Mouse (Mus musculus) liver, embryonic 12.5 days (tissue): ENCODE measurements around the gene Dpf3. TPM values are rescaled to one million over a fixed set of nuclear protein-coding genes. Genes with fewer than 3 reads are reported as not detected.

Experiments
- ATAC-seq: fragments of 200-750 bp; cut with Nextera tagmentation; 2 replicates; pipeline ENCODE4 v1.8.0; 2017; ENCODE audit warnings: moderate number of reproducible peaks, mild to moderate bottlenecking, moderate library complexity
- H3K27ac ChIP-seq: fragments of 300-500 bp; sonication (generic); 2 replicates; pipeline ENCODE4 v1.5.1; 2016; ENCODE audit warnings: mild to moderate bottlenecking
- H3K27me3 ChIP-seq: fragments of 300-500 bp; sonication (generic); replicated peaks from 2 replicates; pipeline ENCODE4 v1.6.1; 2016; ENCODE audit warnings: mild to moderate bottlenecking, moderate library complexity
- H3K36me3 ChIP-seq: fragments of 300-500 bp; sonication (generic); 2 replicates; pipeline ENCODE4 v1.6.1; 2016; ENCODE audit warnings: mild to moderate bottlenecking, moderate library complexity
- H3K4me1 ChIP-seq: fragments of 300-500 bp; sonication (generic); 2 replicates; pipeline ENCODE4 v1.6.1; 2016
- H3K4me2 ChIP-seq: fragments of 300-500 bp; sonication (generic); 2 replicates; pipeline ENCODE4 v1.6.1; 2016; ENCODE audit warnings: mild to moderate bottlenecking, moderate library complexity
- H3K4me3 ChIP-seq: fragments of 300-500 bp; sonication (generic); 2 replicates; pipeline ENCODE4 v1.5.1; 2016; ENCODE audit warnings: mild to moderate bottlenecking, moderate library complexity
- H3K9ac ChIP-seq: fragments of 300-500 bp; sonication (generic); 2 replicates; pipeline ENCODE4 v1.6.1; 2016; ENCODE audit warnings: mild to moderate bottlenecking, moderate library complexity
- H3K9me3 ChIP-seq: fragments of 300-500 bp; sonication (generic); replicated peaks from 2 replicates; pipeline ENCODE4 v1.6.1; 2016; ENCODE audit warnings: mild to moderate bottlenecking, moderate library complexity
- WGBS: fragments of 180-500 bp; shearing (Covaris S2); methylation state at CpG from one replicate; pipeline ENCODE4 v1.1.7; 2016; ENCODE audit not compliant: insufficient replicate concordance; 5-methylcytosine and 5-hydroxymethylcytosine counted together
- polyA plus RNA-seq: library from polyadenylated mRNA; unstranded; fragments of >200 nt; fragmentation: Nextera tagmentation; extraction: Ambion mirVana; gene quantifications from 2 replicates; pipeline ENCODE4 v1.2.1, GENCODE M21; 2016

The Dpf3 gene
- polyA plus RNA-seq, 1 experiment from 2014 or later, result 8.2 TPM

DNA sequence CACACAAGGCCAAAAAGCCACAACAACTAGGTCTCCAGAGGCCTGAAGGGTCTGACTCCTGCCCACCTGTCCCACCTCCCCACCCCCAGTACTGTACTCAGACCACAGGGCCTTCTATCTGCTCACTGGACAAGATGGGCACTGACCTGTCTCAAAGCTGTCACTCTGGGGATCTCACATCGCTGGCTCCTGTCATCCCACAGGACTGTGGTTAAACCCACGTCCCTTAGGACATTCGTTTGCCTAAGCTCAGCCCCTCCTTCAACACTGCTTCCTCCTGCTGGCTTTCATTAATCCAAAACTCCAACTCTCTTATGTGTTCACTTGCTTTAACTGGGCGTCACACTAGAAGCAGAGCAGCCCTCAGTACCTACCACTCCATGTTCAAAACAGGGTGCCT, 159.0 kb downstream of the Dpf3 start:
- no peak overlapping the region for H3K4me2 ChIP-seq
- H3K9me3 ChIP-seq, result no peaks in the 10 kb centered on the region
- H3K4me3 ChIP-seq, result no peak overlapping the region
- H3K9ac ChIP-seq, result no peak overlapping the region
- peak; percentile 28; the same call in 1 of the 2 replicates for ATAC-seq
- H3K27ac ChIP-seq, result no peak overlapping the region
- no peaks in the 10 kb centered on the region for H3K27me3 ChIP-seq
- peaks cover 10% of the 10 kb centered on the region; the same call in 1 of the 2 replicates for H3K36me3 ChIP-seq
- WGBS, result 46% methylated on average over 4 of the region's 4 CpGs
- peaks cover 5% of the 10 kb centered on the region; the same call in 1 of the 2 replicates for H3K4me1 ChIP-seq

- Histone ChIP-seq H3K27ac (no peak overlapping the region), H3K4me1 (peaks cover 5% of the 10 kb centered on the region; the same call in 1 of the 2 replicates), H3K36me3 (peaks cover 10% of the 10 kb centered on the region; the same call in 1 of the 2 replicates), H3K9ac (no peak overlapping the region), H3K4me2 (no peak overlapping the region), H3K27me3 (no peaks in the 10 kb centered on the region), H3K9me3 (no peaks in the 10 kb centered on the region), H3K4me3 (no peak overlapping the region)
- WGBS, result 74% methylated on average over 1 of the region's 1 CpGs
- no peak for ATAC-seq
Observed at GRCm38 (mm10) chr12:83327451-83327850, 160.1 kb downstream of the Dpf3 start.

- WGBS, result 94% methylated on average over 3 of the region's 3 CpGs
- ATAC-seq, result no peak
Observed at GRCm38 (mm10) chr12:83320725-83321124, 166.8 kb downstream of the Dpf3 start.

GRCm38 (mm10) chr12:83317646-83318443, 169.7 kb downstream of the Dpf3 start:
- H3K27me3 ChIP-seq, result 0 out of 2 replicates have a peak, but pooled peaks cover 2% of the 10 kb centered on the region
- H3K4me2 ChIP-seq, result no peak overlapping the region
- H3K27ac ChIP-seq, result no peak overlapping the region
- ATAC-seq, result peak; percentile 71
- H3K4me3 ChIP-seq, result no peak overlapping the region
- H3K4me1 ChIP-seq, result peaks cover 32% of the 10 kb centered on the region
- H3K9ac ChIP-seq, result no peak overlapping the region
- whole genome bisulfite sequencing, result 58% methylated on average over 8 of the region's 8 CpGs
- no peaks in the 10 kb centered on the region for H3K9me3 ChIP-seq
- H3K36me3 ChIP-seq, result peaks cover 10% of the 10 kb centered on the region; the same call in 1 of the 2 replicates

More at GRCm38 (mm10) chr12:83320725-83321124, 166.8 kb downstream of the Dpf3 start:
- Histone ChIP-seq H3K9ac (no peak overlapping the region), H3K4me1 (peaks cover 22% of the 10 kb centered on the region), H3K9me3 (no peaks in the 10 kb centered on the region), H3K36me3 (no peaks in the 10 kb centered on the region), H3K4me3 (no peak overlapping the region), H3K4me2 (no peak overlapping the region), H3K27me3 (no peaks in the 10 kb centered on the region), H3K27ac (no peak overlapping the region)

DNA sequence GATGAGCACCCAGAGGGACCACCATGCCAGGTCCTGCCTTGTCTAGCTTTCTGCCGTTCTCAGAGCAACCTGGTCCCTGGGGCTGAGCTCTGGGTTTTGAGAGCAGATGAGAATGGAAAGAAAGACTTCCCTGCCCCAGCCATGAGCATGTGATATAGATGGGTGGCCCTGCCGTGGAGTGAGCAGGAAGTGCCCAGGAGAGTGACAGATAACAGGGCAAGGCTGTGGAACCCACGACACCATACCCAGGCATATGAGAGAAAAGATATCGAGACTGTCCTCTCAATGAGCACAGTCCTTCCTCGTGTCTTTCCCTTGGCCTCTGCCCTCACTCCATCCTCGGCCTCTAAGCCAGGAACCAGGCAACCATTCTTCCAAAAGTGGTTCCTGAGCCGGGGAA, 172.8 kb downstream of the Dpf3 start:
- Histone ChIP-seq H3K36me3 (peaks cover 10% of the 10 kb centered on the region; the same call in 1 of the 2 replicates), H3K4me1 (peaks cover 37% of the 10 kb centered on the region), H3K4me3 (no peak overlapping the region), H3K4me2 (no peak overlapping the region), H3K27me3 (0 out of 2 replicates have a peak, but pooled peaks cover 2% of the 10 kb centered on the region), H3K27ac (no peak overlapping the region), H3K9me3 (no peaks in the 10 kb centered on the region), H3K9ac (0 out of 2 replicates have a peak overlapping the region, but pooled peaks have one; percentile 18)
- WGBS, result 38% methylated on average over 7 of the region's 7 CpGs
- peak; percentile 38; the same call in 1 of the 2 replicates for ATAC-seq

DNA sequence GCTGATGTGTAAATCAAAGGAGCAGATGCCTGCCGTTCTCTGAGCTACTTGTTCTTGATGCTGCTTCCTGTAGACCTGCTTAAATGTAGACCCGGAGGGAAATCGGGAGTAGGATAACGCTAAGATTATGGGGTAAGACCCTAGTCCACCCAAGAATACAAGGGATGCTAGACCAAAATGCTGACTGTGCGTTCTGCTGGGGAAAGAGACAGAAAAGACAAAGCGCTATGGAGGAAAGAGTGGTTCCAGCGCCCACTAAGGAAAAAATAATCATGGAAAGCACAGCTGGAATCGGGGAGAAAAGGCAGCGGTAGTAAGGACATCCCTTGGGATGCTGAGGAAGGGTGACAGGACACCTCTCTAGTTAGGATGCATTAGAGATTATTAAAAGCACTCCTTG, 174.7 kb downstream of the Dpf3 start:
- Histone ChIP-seq H3K27ac (no peak overlapping the region), H3K27me3 (0 out of 2 replicates have a peak, but pooled peaks cover 2% of the 10 kb centered on the region), H3K4me2 (no peak overlapping the region), H3K9ac (no peak overlapping the region), H3K4me1 (peaks cover 49% of the 10 kb centered on the region), H3K4me3 (no peak overlapping the region), H3K9me3 (no peaks in the 10 kb centered on the region), H3K36me3 (peaks cover 10% of the 10 kb centered on the region; the same call in 1 of the 2 replicates)
- no peak for ATAC-seq
- WGBS, result 88% methylated on average over 9 of the region's 9 CpGs

DNA sequence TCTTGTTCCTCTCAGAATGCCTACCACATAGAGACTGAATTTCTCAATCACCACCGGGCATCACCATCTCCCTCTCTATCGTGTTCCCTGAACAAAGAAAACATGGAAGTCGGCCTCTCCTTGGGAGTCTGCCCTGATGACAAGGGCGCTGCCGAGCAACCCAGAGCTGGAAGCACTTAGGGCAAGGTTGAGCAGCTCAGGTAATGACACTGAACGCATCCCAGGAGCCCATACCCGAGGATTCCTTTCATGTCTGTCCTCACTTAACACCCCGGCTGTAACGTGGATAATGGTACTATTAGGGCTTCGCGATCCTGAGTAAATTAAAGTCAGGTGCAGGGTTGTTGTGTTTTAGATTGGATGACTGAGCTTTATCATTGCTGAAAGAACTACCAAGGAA, 176.9 kb downstream of the Dpf3 start:
- Histone ChIP-seq H3K36me3 (peaks cover 10% of the 10 kb centered on the region; the same call in 1 of the 2 replicates), H3K4me1 (peaks cover 38% of the 10 kb centered on the region), H3K4me2 (no peak overlapping the region), H3K4me3 (no peak overlapping the region), H3K9ac (no peak overlapping the region), H3K9me3 (no peaks in the 10 kb centered on the region), H3K27me3 (0 out of 2 replicates have a peak, but pooled peaks cover 2% of the 10 kb centered on the region), H3K27ac (no peak overlapping the region)
- ATAC-seq, result no peak
- WGBS, result 82% methylated on average over 11 of the region's 11 CpGs

DNA sequence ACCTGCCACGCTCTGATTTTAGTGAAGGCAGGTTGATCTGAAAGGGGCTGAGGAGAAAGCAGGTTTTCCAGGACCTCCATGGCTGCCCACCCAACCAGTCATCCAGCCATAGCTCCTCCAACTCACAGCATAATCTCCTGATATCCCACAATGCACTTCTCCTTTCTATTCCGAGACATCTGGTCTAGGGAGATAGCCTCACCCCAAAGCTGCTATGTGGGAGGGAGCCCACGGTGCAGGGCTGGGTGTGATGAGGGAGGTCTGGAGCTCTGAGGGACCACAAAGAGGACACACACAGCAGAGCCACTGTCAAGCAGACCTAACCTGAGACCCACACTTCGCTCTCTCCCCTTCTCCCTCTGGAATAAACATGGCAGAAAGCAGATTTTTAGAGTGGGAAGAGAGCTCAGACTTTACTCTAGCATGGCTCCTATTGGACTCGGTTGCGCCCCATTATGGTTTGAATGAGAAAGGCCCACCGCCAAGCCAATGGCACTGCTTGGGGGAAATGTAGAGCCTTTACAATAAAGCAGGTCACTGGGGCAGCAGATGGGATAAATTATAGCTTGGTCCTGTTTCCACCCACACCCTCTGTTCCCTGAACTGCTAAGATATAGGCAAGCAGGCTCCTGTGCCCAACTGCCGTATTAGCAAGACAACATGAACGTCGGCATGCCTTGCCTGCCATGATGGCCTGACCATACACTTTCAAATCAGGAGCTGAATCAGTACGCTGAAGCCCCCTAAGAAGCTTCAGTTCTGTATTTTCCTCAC, 178.3 kb downstream of the Dpf3 start:
- H3K4me2 ChIP-seq, result peak overlapping the region; percentile 63

DNA sequence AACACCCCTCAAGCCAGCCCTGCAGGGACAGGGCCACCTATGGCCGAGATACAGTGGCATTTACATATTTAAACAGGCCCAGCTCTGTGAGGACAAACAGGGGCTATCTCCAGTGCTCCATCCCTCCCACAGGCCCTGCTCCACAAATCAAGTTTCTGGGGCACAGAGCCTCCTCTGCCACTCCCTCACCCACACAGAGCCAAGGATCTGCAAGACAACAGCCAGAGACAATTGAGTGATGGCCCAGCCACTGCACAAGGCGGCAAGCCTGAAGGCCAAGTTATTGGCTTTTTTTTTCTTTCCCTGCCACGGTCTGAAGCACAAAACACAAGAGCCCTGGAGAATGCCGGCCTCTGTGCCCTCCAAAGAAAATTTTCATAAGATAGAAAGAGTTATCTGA, 178.9 kb downstream of the Dpf3 start:
- H3K4me3 ChIP-seq, result peak overlapping the region; percentile 21
- peaks cover 28% of the 10 kb centered on the region for H3K4me1 ChIP-seq
- H3K27ac ChIP-seq, result peak overlapping the region; percentile 83
- no peaks in the 10 kb centered on the region for H3K27me3 ChIP-seq
- H3K36me3 ChIP-seq, result no peaks in the 10 kb centered on the region
- 61% methylated on average over 4 of the region's 4 CpGs for WGBS
- peak overlapping the region; percentile 63 for H3K4me2 ChIP-seq
- peak; percentile 84 for ATAC-seq
- peak overlapping the region; percentile 42; the same call in 1 of the 2 replicates for H3K9ac ChIP-seq
- H3K9me3 ChIP-seq, result no peaks in the 10 kb centered on the region

More for the DNA sequence above, 178.3 kb downstream of the Dpf3 start:
- no peaks in the 10 kb centered on the region for H3K27me3 ChIP-seq
- no peaks in the 10 kb centered on the region for H3K36me3 ChIP-seq
- H3K4me1 ChIP-seq, result peaks cover 29% of the 10 kb centered on the region
- H3K9me3 ChIP-seq, result no peaks in the 10 kb centered on the region
- WGBS, result 69% methylated on average over 11 of the region's 11 CpGs
- peak overlapping the region; percentile 83 for H3K27ac ChIP-seq
- peak overlapping the region; percentile 21 for H3K4me3 ChIP-seq
- ATAC-seq, result peak; percentile 96
- H3K9ac ChIP-seq, result peak overlapping the region; percentile 42

- Histone ChIP-seq H3K9me3 (no peaks in the 10 kb centered on the region), H3K9ac (no peak overlapping the region), H3K27me3 (no peaks in the 10 kb centered on the region), H3K4me3 (no peak overlapping the region), H3K4me1 (peaks cover 8% of the 10 kb centered on the region), H3K36me3 (0 out of 2 replicates have a peak, but pooled peaks cover 6% of the 10 kb centered on the region), H3K27ac (no peak overlapping the region), H3K4me2 (no peak overlapping the region)
- WGBS, result 68% methylated on average over 6 of the region's 6 CpGs
- no peak for ATAC-seq
Observed at GRCm38 (mm10) chr12:83303221-83303620, 184.3 kb downstream of the Dpf3 start.

DNA sequence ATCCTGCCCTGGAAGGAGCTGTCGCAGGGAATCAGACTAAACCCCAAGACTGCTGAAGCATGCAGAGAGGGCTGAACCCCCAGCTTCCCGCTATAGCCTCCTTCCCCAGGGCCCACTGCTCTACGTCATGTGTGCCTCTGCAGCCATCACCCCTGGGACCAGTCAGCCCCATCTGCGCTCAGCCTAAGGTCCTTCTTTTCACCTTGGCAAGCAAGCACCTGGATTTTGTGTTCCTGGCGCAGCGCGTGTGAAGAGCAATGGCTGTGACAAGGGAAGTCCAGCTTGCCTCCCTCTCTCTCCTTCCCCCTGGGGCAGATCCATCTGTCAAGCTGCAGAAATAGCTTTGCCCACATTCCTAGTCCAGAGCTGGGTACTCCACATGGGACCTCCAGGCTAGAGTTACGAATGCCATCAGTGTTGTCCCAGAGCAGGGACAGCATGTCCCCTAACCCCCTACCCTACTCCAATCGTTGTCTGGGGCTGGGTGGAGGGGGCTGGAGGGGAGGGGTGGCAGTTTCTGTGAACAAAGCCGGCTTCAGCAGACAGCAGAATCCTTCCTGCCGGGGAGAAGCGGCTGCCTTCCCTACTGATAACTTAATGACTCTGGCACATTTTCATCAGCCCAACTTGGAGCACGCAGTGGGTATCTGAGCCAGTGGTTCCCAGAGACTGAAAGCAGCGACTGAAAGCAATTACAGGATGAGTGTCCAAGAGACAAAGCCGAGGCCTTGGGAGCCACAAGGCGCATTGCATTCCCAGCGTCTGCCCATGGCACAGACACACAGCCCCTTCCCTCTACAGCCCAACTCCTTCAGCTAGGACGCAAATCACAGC, 185.0 kb downstream of the Dpf3 start:
- H3K36me3 ChIP-seq, result peaks cover 8% of the 10 kb centered on the region; the same call in 1 of the 2 replicates
- no peak overlapping the region for H3K4me2 ChIP-seq
- H3K4me1 ChIP-seq, result 0 out of 2 replicates have a peak, but pooled peaks cover 2% of the 10 kb centered on the region
- no peak overlapping the region for H3K9ac ChIP-seq
- H3K4me3 ChIP-seq, result no peak overlapping the region
- no peak for ATAC-seq
- no peaks in the 10 kb centered on the region for H3K27me3 ChIP-seq
- H3K9me3 ChIP-seq, result no peaks in the 10 kb centered on the region
- 54% methylated on average over 18 of the region's 18 CpGs for whole genome bisulfite sequencing
- H3K27ac ChIP-seq, result no peak overlapping the region
